Comparison of ENCODE assay signal across 10 mouse cellular contexts in genomic region chr7:43747788-43748187, GRCm38 (mm10). TPM values are rescaled to one million over a fixed set of nuclear protein-coding genes. Genes with fewer than 3 reads are reported as not detected.
A peak's percentile ranks its signal among the peaks of the same experiment; 100 is the strongest.
DNase-seq lines count a peak whose midpoint lies in the region; ATAC-seq and TF ChIP-seq lines count a peak whose summit lies in the region.
"Had no signal": no experiment of that assay in that cellular context is flagged by ENCODE, and none has a peak within 500 bp of the region (broad histone marks: within the 10 kb centered on the region; RNA-seq: fewer than 3 reads in every experiment).

No protein-coding gene starts in this region.

- H3K79me2 ChIP-seq in heart, adult 2 months (replicated peaks; ENCODE audit: control insufficient read depth, insufficient read depth, low read length), result no peaks in the 10 kb centered on the region

- no peak for TF ChIP-seq EP300 in heart, adult 2 months (IDR thresholded peaks at IDR 0.05; ENCODE audit: insufficient read depth, low read depth, low read length)

- H3K4me2 ChIP-seq in heart, embryonic 12.5 days, result no peak overlapping the region
- H3K4me2 ChIP-seq in lung, embryonic 15.5 days, result no peak overlapping the region

- no peak for TF ChIP-seq CTCF in heart, adult 2 months (IDR thresholded peaks at IDR 0.05)

- TF ChIP-seq POLR2A in heart, adult 2 months (IDR thresholded peaks at IDR 0.05; ENCODE audit: insufficient read depth, low read depth, low read length), result no peak

- H3K4me3 ChIP-seq in heart, embryonic 12.5 days, result no peak overlapping the region
- H3K4me3 ChIP-seq in heart, adult 2 months, result no peak overlapping the region
- no peak overlapping the region for H3K4me3 ChIP-seq in lung, embryonic 15.5 days
- H3K4me3 ChIP-seq: megakaryocyte, embryonic 14.5 days had no signal

- H3K27ac ChIP-seq in heart, embryonic 12.5 days (ENCODE audit: poor library complexity, severe bottlenecking), result no peak overlapping the region
- peak overlapping the region; percentile 32 for H3K27ac ChIP-seq in heart, adult 2 months
- 0 out of 2 replicates have a peak overlapping the region, but pooled peaks have one; percentile 9 for H3K27ac ChIP-seq in lung, embryonic 15.5 days

- no peaks in the 10 kb centered on the region; the same call in 1 of the 2 replicates for H3K9me3 ChIP-seq in heart, embryonic 12.5 days (replicated peaks)
- H3K9me3 ChIP-seq in lung, embryonic 15.5 days, result no peaks in the 10 kb centered on the region
- H3K9me3 ChIP-seq: megakaryocyte, embryonic 14.5 days had no signal

- 39% methylated on average over 1 of the region's 1 CpGs for WGBS in heart, embryonic 12.5 days
- WGBS in heart, adult 2 months, result 31% methylated on average over 1 of the region's 1 CpGs
- WGBS in lung, embryonic 15.5 days, result 42% methylated on average over 1 of the region's 1 CpGs

- intact Hi-C loops in heart, adult 2 months (cut with DNase I), result loop anchor here (5.0 kb wide), 1 partner anchor 65 kb away; no protein-coding TSS in a partner anchor

- H3K27me3 ChIP-seq in heart, embryonic 12.5 days (replicated peaks), result no peaks in the 10 kb centered on the region
- no peaks in the 10 kb centered on the region for H3K27me3 ChIP-seq in heart, adult 2 months (ENCODE audit: control insufficient read depth, insufficient read depth, low read length)
- no peaks in the 10 kb centered on the region for H3K27me3 ChIP-seq in lung, embryonic 15.5 days
- H3K27me3 ChIP-seq: megakaryocyte, embryonic 14.5 days had no signal

- no peak overlapping the region for H3K9ac ChIP-seq in heart, embryonic 12.5 days
- no peak overlapping the region for H3K9ac ChIP-seq in heart, adult 2 months (ENCODE audit: low read depth, low read length)
- H3K9ac ChIP-seq in lung, embryonic 15.5 days, result no peak overlapping the region

- H3K4me1 ChIP-seq in heart, embryonic 12.5 days (replicated peaks), result no peaks in the 10 kb centered on the region
- peaks cover 5% of the 10 kb centered on the region for H3K4me1 ChIP-seq in heart, adult 2 months (ENCODE audit: control insufficient read depth, insufficient read depth, low read length)
- H3K4me1 ChIP-seq in lung, embryonic 15.5 days, result no peaks in the 10 kb centered on the region

- peak; percentile 55 to 77 for DNase-seq in heart, adult 18-20 months
- peak; percentile 10 for DNase-seq in 416B (ENCODE audit: low read depth)
- DNase-seq in heart, adult 2 months, result peak; percentile 38 to 58
- no peak for DNase-seq in MN1 (ENCODE audit: low spot score)
- no peak for DNase-seq in embryo, embryonic 11 days
- DNase-seq in spleen, adult 18-20 months, result no peak

- no peaks in the 10 kb centered on the region for H3K36me3 ChIP-seq in heart, embryonic 12.5 days
- H3K36me3 ChIP-seq in heart, adult 2 months (ENCODE audit: control insufficient read depth, insufficient read depth, low read length), result peaks cover 3% of the 10 kb centered on the region; the same call in 1 of the 2 replicates
- H3K36me3 ChIP-seq in lung, embryonic 15.5 days, result no peaks in the 10 kb centered on the region

- no peak for ATAC-seq in heart, embryonic 12.5 days (ENCODE audit: insufficient number of reproducible peaks, low FRiP score)
- ATAC-seq in lung, embryonic 15.5 days (ENCODE audit: borderline replicate concordance, extremely low read depth, low FRiP score, low TSS enrichment), result no peak; the same call in 1 of the 2 replicates

RNA-seq across cellular contexts. Expression of gene Klk12, which starts 20.9 kb away (rescaled TPM):
- total RNA-seq in heart, adult 18-20 months (2021), result not detected
- not detected in 2 replicates for polyA plus RNA-seq in heart, embryonic 12.5 days (2016; fragmentation: Nextera tagmentation; extraction: Ambion mirVana)
- not detected for total RNA-seq in heart, adult 2 months (2021)
- polyA plus RNA-seq in heart, adult 2 months (2012; rRNA removed), result not detected in 2 replicates
- polyA plus RNA-seq in lung, embryonic 15.5 days (2015; fragmentation: Nextera tagmentation; extraction: Ambion mirVana), result not detected in 2 replicates
- polyA plus RNA-seq: forebrain, embryonic 11.5 days had no signal

RNA-seq across cellular contexts. Expression of gene Klk11, which starts 26.6 kb away (rescaled TPM):
- under 1 TPM in 1 of 2 experiments, not detected in 1; 0.30 TPM for total RNA-seq in heart, adult 18-20 months (2021)
- not detected in 2 replicates for polyA plus RNA-seq in heart, embryonic 12.5 days (2016; fragmentation: Nextera tagmentation; extraction: Ambion mirVana)
- under 1 TPM; 0.25 to 0.44 TPM for total RNA-seq in heart, adult 2 months (2021)
- polyA plus RNA-seq in heart, adult 2 months (2012; rRNA removed), result 0.20 and 0.78 TPM in 2 replicates
- polyA plus RNA-seq in lung, embryonic 15.5 days (2015; fragmentation: Nextera tagmentation; extraction: Ambion mirVana), result 0.14 and 0.42 TPM in 2 replicates
- polyA plus RNA-seq: forebrain, embryonic 11.5 days had no signal

RNA-seq across cellular contexts. Expression of gene Klk10, which starts 33.0 kb away (rescaled TPM):
- total RNA-seq in heart, adult 18-20 months (2021), result under 1 TPM; 0.20 to 0.49 TPM
- 0.23 TPM in 1 of 2 replicates, not detected in the other for polyA plus RNA-seq in heart, embryonic 12.5 days (2016; fragmentation: Nextera tagmentation; extraction: Ambion mirVana)
- under 1 TPM; 0.27 to 0.65 TPM for total RNA-seq in heart, adult 2 months (2021)
- polyA plus RNA-seq in heart, adult 2 months (2012; rRNA removed), result 0.70 and 1.8 TPM in 2 replicates
- polyA plus RNA-seq in lung, embryonic 15.5 days (2015; fragmentation: Nextera tagmentation; extraction: Ambion mirVana), result 1.8 and 1.9 TPM in 2 replicates

RNA-seq across cellular contexts. Expression of gene Klk13, which starts 35.4 kb away (rescaled TPM):
- total RNA-seq in heart, adult 18-20 months (2021), result not detected
- 0.13 and 0.24 TPM in 2 replicates for polyA plus RNA-seq in heart, embryonic 12.5 days (2016; fragmentation: Nextera tagmentation; extraction: Ambion mirVana)
- total RNA-seq in heart, adult 2 months (2021), result not detected
- polyA plus RNA-seq in heart, adult 2 months (2012; rRNA removed), result 0.18 and 0.35 TPM in 2 replicates
- polyA plus RNA-seq in lung, embryonic 15.5 days (2015; fragmentation: Nextera tagmentation; extraction: Ambion mirVana), result 2.6 and 3.0 TPM in 2 replicates

RNA-seq across cellular contexts. Expression of gene Klk9, which starts 43.9 kb away (rescaled TPM):
- not detected for total RNA-seq in heart, adult 18-20 months (2021)
- polyA plus RNA-seq in heart, embryonic 12.5 days (2016; fragmentation: Nextera tagmentation; extraction: Ambion mirVana), result not detected in 2 replicates
- not detected for total RNA-seq in heart, adult 2 months (2021)
- 0.12 TPM in 2 replicates for polyA plus RNA-seq in heart, adult 2 months (2012; rRNA removed)
- polyA plus RNA-seq in lung, embryonic 15.5 days (2015; fragmentation: Nextera tagmentation; extraction: Ambion mirVana), result 0.16 TPM in 1 of 2 replicates, not detected in the other
- polyA plus RNA-seq: forebrain, embryonic 11.5 days had no signal

Comparison
In these comparisons a context has a peak if more than half of its experiments do, and no peak if none do; other contexts are left out.
1. DNase-seq: peak in heart, adult 18-20 months (2 of 2), 416B (single experiment) and heart, adult 2 months (2 of 2); none in MN1 (single experiment), embryo, embryonic 11 days (single experiment) and spleen, adult 18-20 months (0 of 2).